Mouse (Mus musculus) myocyte (in vitro differentiated cells): ENCODE results near the gene Galnt14. TPM values are rescaled to one million over a fixed set of nuclear protein-coding genes. Genes with fewer than 3 reads are reported as not detected.

Experiments
- H3K27me3 ChIP-seq: one replicate; pipeline ENCODE4 v1.6.1; 2011; ENCODE audit not compliant: control insufficient read depth, insufficient read depth, insufficient read length
- H3K36me3 ChIP-seq: one replicate; pipeline ENCODE4 v1.6.1; 2011; ENCODE audit not compliant: control insufficient read depth, insufficient read depth
- H3K4me2 ChIP-seq: one replicate; pipeline ENCODE4 v1.6.1; 2011; ENCODE audit warnings: low read depth, control low read depth
- H3K4me3 ChIP-seq: one replicate; pipeline ENCODE4 v1.5.1; 2011; ENCODE audit warnings: mild to moderate bottlenecking, control low read depth, moderate library complexity
- H3K79me2 ChIP-seq: one replicate; pipeline ENCODE4 v1.6.1; 2011; ENCODE audit not compliant: control insufficient read depth, insufficient read depth
- H3ac ChIP-seq: one replicate; pipeline ENCODE4 v1.6.1; 2011; ENCODE audit not compliant: control insufficient read depth, insufficient read length
- CEBPB ChIP-seq: IDR thresholded peaks from 2 replicates; pipeline ENCODE4 v1.6.1; 2011; ENCODE audit warnings: mild to moderate bottlenecking, moderate library complexity; ENCODE audit not compliant: poor library complexity, insufficient read depth, severe bottlenecking
- E2F4 ChIP-seq: IDR thresholded peaks from one replicate; pipeline ENCODE4 v1.6.1; 2011; ENCODE audit warnings: mild to moderate bottlenecking, control low read depth, moderate library complexity; ENCODE audit not compliant: insufficient read depth
- MAX ChIP-seq: IDR thresholded peaks from one replicate; pipeline ENCODE4 v1.6.1; 2011; ENCODE audit warnings: low read depth, mild to moderate bottlenecking, control low read depth
- MYOD1 ChIP-seq, 3 experiments: IDR thresholded peaks; one replicate each; pipeline ENCODE4 v1.6.1; 2011; ENCODE audit warnings: control low read depth in 2 of 3, low read depth in 2 of 3, mild to moderate bottlenecking in 2 of 3, moderate library complexity in 1 of 3; ENCODE audit not compliant: insufficient read length in 2 of 3, control insufficient read depth in 1 of 3
- MYOG ChIP-seq, 3 experiments: IDR thresholded peaks; one replicate each; pipeline ENCODE4 v1.6.1; 2011; ENCODE audit warnings: control low read depth in 2 of 3, low read depth in 2 of 3, mild to moderate bottlenecking in 2 of 3; ENCODE audit not compliant: insufficient read length in 2 of 3, control insufficient read depth in 1 of 3, insufficient read depth in 1 of 3
- POLR2A ChIP-seq: IDR thresholded peaks from one replicate; pipeline ENCODE4 v1.6.1; 2011; ENCODE audit warnings: low read depth, mild to moderate bottlenecking, control low read depth, moderate library complexity; ENCODE audit not compliant: insufficient read length
- POLR2AphosphoS2 ChIP-seq: IDR thresholded peaks from one replicate; pipeline ENCODE4 v1.6.1; 2011; ENCODE audit warnings: low read depth, control low read depth; ENCODE audit not compliant: insufficient read length
- REST ChIP-seq: IDR thresholded peaks from one replicate; pipeline ENCODE4 v1.6.1; 2011; ENCODE audit warnings: mild to moderate bottlenecking, control low read depth, moderate library complexity; ENCODE audit not compliant: insufficient read depth, insufficient read length
- SRF ChIP-seq: IDR thresholded peaks from one replicate; pipeline ENCODE4 v1.6.1; 2011; ENCODE audit warnings: low read depth; ENCODE audit not compliant: control insufficient read depth, insufficient read length
- TCF12 ChIP-seq: IDR thresholded peaks from one replicate; pipeline ENCODE4 v1.6.1; 2011; ENCODE audit warnings: mild to moderate bottlenecking, control low read depth; ENCODE audit not compliant: poor library complexity, insufficient read depth, severe bottlenecking
- TCF3 ChIP-seq: IDR thresholded peaks from one replicate; pipeline ENCODE4 v1.6.1; 2011; ENCODE audit warnings: low read depth, control low read depth; ENCODE audit not compliant: insufficient read length
- USF1 ChIP-seq: IDR thresholded peaks from one replicate; pipeline ENCODE4 v1.6.1; 2011; ENCODE audit warnings: low read depth, mild to moderate bottlenecking, control low read depth, moderate library complexity
- polyA plus RNA-seq: library from polyadenylated mRNA; unstranded; fragments of >200 nt; fragmentation: generic; extraction: Trizol; gene quantifications from one replicate; pipeline ENCODE4 v1.2.1, GENCODE M21; 2012; ENCODE audit warnings: missing spikeins

The Galnt14 gene
- polyA plus RNA-seq, 1 experiment: not detected

GRCm38 (mm10) chr17:73522169-73522568 lies 188.1 kb downstream of the Galnt14 start:
- no peaks in the 10 kb centered on the region for H3K79me2 ChIP-seq
- TF ChIP-seq POLR2AphosphoS2 (no peak), USF1 (no peak), MAX (no peak), POLR2A (no peak), SRF (no peak), MYOG (IDR thresholded peaks at IDR 0.05; ENCODE audit: control insufficient read depth in 1 of 3, insufficient read depth in 1 of 3, insufficient read length in 2 of 3, low read depth in 2 of 3) (no peak), REST (no peak), TCF3 (no peak)
- H3K4me2 ChIP-seq: no peak overlapping the region
- no peak overlapping the region for H3K4me3 ChIP-seq
- H3ac ChIP-seq: no peak overlapping the region
- H3K27me3 ChIP-seq: peaks cover 13% of the 10 kb centered on the region
- H3K36me3 ChIP-seq: no peaks in the 10 kb centered on the region

GRCm38 (mm10) chr17:73519350-73519749 lies 190.9 kb downstream of the Galnt14 start:
- TF ChIP-seq POLR2AphosphoS2: no peak
- no peak for TF ChIP-seq MYOG (IDR thresholded peaks at IDR 0.05; ENCODE audit: control insufficient read depth in 1 of 3, insufficient read depth in 1 of 3, insufficient read length in 2 of 3, low read depth in 2 of 3)
- TF ChIP-seq REST: no peak
- TF ChIP-seq POLR2A: no peak
- TF ChIP-seq CEBPB: no peak
- TF ChIP-seq TCF12: no peak
- TF ChIP-seq USF1: no peak
- TF ChIP-seq MYOD1 (IDR thresholded peaks at IDR 0.05; ENCODE audit: control insufficient read depth in 1 of 3, insufficient read length in 2 of 3, low read depth in 2 of 3): no peak
- no peak for TF ChIP-seq SRF
- no peak for TF ChIP-seq TCF3
- no peak for TF ChIP-seq MAX
- no peak for TF ChIP-seq E2F4
- Histone ChIP-seq H3K4me3 (no peak overlapping the region), H3K36me3 (no peaks in the 10 kb centered on the region), H3K4me2 (no peak overlapping the region), H3K27me3 (peaks cover 13% of the 10 kb centered on the region), H3K79me2 (no peaks in the 10 kb centered on the region), H3ac (no peak overlapping the region)

DNA sequence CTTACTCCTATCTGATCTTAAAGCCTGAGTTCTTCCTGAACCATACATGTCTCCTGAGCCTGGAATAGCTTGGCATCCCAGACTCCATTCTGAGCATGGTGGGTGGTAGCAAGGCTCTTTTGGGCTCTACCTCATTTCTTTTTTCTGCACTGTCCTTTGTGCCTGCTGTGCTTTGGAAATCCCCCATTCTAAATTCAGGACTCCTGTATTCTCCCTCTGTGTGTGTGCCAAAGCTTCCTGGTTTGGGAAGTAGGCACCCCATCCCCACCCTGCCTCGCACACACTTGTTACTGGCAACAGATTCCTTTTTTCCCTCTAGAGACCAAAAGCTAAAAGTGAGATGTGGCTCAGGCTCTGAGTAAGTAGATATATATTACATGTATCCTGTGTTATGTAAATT lies 191.9 kb downstream of the Galnt14 start:
- TF ChIP-seq SRF (no peak), POLR2AphosphoS2 (no peak), USF1 (no peak)
- H3K4me3 ChIP-seq: no peak overlapping the region
- H3K4me2 ChIP-seq: no peak overlapping the region
- no peaks in the 10 kb centered on the region for H3K36me3 ChIP-seq
- peaks cover 13% of the 10 kb centered on the region for H3K27me3 ChIP-seq
- no peak overlapping the region for H3ac ChIP-seq
- no peaks in the 10 kb centered on the region for H3K79me2 ChIP-seq

GRCm38 (mm10) chr17:73515506-73515905 lies 194.7 kb downstream of the Galnt14 start:
- Histone ChIP-seq H3K27me3 (peaks cover under 1% of the 10 kb centered on the region), H3ac (no peak overlapping the region), H3K79me2 (no peaks in the 10 kb centered on the region), H3K4me3 (no peak overlapping the region), H3K36me3 (no peaks in the 10 kb centered on the region), H3K4me2 (no peak overlapping the region)
- TF ChIP-seq MAX (no peak), POLR2AphosphoS2 (no peak), POLR2A (no peak), TCF3 (no peak), REST (no peak), USF1 (no peak), MYOD1 (IDR thresholded peaks at IDR 0.05; ENCODE audit: control insufficient read depth in 1 of 3, insufficient read length in 2 of 3, low read depth in 2 of 3) (no peak), SRF (no peak), CEBPB (no peak), MYOG (IDR thresholded peaks at IDR 0.05; ENCODE audit: control insufficient read depth in 1 of 3, insufficient read depth in 1 of 3, insufficient read length in 2 of 3, low read depth in 2 of 3) (no peak), E2F4 (no peak), TCF12 (no peak)

DNA sequence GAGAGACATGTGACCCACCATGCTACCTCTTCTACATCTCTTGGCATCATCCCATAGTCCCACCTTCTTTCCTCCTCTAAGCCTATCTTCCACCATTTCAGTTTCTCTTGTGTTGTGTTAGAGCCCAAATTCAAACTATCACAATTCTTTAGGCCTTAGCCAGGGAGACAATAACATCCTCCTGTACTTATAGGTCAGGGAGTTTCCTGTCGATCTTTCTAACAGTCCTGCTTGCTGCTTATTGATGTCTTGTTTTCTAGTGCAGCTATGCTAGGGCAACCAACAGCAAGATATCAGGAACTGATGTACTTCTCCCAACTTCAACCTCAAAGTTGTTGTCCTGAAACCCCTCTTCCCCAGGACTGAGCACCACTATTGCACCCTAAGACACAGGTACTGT lies 195.4 kb downstream of the Galnt14 start:
- no peaks in the 10 kb centered on the region for H3K27me3 ChIP-seq
- H3K4me2 ChIP-seq: no peak overlapping the region
- TF ChIP-seq E2F4: no peak
- no peak for TF ChIP-seq POLR2A
- no peak for TF ChIP-seq TCF12
- no peak for TF ChIP-seq MYOD1 (IDR thresholded peaks at IDR 0.05; ENCODE audit: control insufficient read depth in 1 of 3, insufficient read length in 2 of 3, low read depth in 2 of 3)
- TF ChIP-seq MYOG (IDR thresholded peaks at IDR 0.05; ENCODE audit: control insufficient read depth in 1 of 3, insufficient read depth in 1 of 3, insufficient read length in 2 of 3, low read depth in 2 of 3): no peak
- TF ChIP-seq SRF: no peak
- TF ChIP-seq REST: no peak
- no peak for TF ChIP-seq POLR2AphosphoS2
- no peak for TF ChIP-seq CEBPB
- TF ChIP-seq USF1: no peak
- no peak for TF ChIP-seq MAX
- H3ac ChIP-seq: no peak overlapping the region
- H3K4me3 ChIP-seq: no peak overlapping the region
- H3K36me3 ChIP-seq: no peaks in the 10 kb centered on the region
- no peaks in the 10 kb centered on the region for H3K79me2 ChIP-seq
